Mouse (Mus musculus): ENCODE measurements at regions not wholly inside any gene's neighbourhood (a gene's known extent, or its start where the extent isn't known, plus 50 kb on each side); places are given as distances from the start of the nearest gene placed in this dataset.

DNA sequence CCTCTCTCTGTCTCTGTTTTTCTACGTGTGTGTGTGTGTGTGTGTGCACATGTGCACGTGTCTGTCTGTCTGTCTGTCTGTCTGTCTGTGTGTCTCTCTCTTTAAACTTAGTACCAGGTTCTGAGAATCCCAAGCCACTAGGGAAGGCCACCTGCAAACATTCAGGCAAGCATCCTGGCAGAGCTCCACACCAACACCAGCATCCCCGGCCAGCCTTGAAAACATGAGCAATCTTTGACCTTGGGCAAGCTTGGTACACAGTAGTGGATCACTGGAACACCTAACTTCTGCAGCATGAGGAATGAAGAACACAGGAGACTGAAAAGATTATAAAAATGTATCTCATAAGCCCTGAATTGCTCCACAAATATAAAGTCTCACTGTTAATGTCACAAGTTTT, 359.0 kb upstream of the Smim15 start:
- TF ChIP-seq ELF1 (IDR thresholded peaks at IDR 0.05; ENCODE audit: low read depth, low read length): no peak
- no peak for TF ChIP-seq TCF12 (IDR thresholded peaks at IDR 0.05; ENCODE audit: low read depth, low read length)
- no peak for TF ChIP-seq POLR2A (IDR thresholded peaks at IDR 0.05; ENCODE audit: control insufficient read depth in 1 of 2, insufficient read depth in 1 of 2, low read depth in 1 of 2, low read length in 2 of 2, poor library complexity in 1 of 2)
- no peak for TF ChIP-seq CTCF (IDR thresholded peaks at IDR 0.05 in 2 of 3, conservative IDR thresholded peaks at IDR 0.05 in 1 of 3; ENCODE audit: control insufficient read depth in 1 of 3, insufficient read depth in 1 of 3, low read depth in 2 of 3, low read length in 3 of 3, poor library complexity in 1 of 3, severe bottlenecking in 1 of 3)
- no peak for TF ChIP-seq POLR2AphosphoS2 (IDR thresholded peaks at IDR 0.05; ENCODE audit: low read length)
- no peak for TF ChIP-seq GATA1 (IDR thresholded peaks at IDR 0.05; ENCODE audit: low read depth, low read length)
- TF ChIP-seq ZNF384 (IDR thresholded peaks at IDR 0.05; ENCODE audit: low read depth, low read length): no peak
- TF ChIP-seq TBP (IDR thresholded peaks at IDR 0.05; ENCODE audit: low read depth, low read length): no peak
- no peak for TF ChIP-seq EP300 (IDR thresholded peaks at IDR 0.05; ENCODE audit: low read depth in 1 of 2, low read length in 2 of 2)
- TF ChIP-seq USF1 (IDR thresholded peaks at IDR 0.05; ENCODE audit: low read depth, low read length): no peak
- no peak for TF ChIP-seq ETS1 (IDR thresholded peaks at IDR 0.05; ENCODE audit: low read depth, low read length)
- TF ChIP-seq CHD1 (IDR thresholded peaks at IDR 0.05; ENCODE audit: low read depth, low read length): no peak
